Mouse (Mus musculus): ENCODE data around the gene Pappa. TPM values are rescaled to one million over a fixed set of nuclear protein-coding genes. Genes with fewer than 3 reads are reported as not detected.

Pappa gene
- 0.77 and 0.80 TPM in 2 replicates for polyA plus RNA-seq (2014; fragmentation: Nextera tagmentation; extraction: Ambion mirVana)

- Histone ChIP-seq H3K27me3 (ENCODE audit: control insufficient read depth, insufficient read depth, low read length) (peaks cover 16% of the 10 kb centered on the region), H3K9me3 (ENCODE audit: control insufficient read depth, low read length) (no peaks in the 10 kb centered on the region), H3K4me1 (replicated peaks; ENCODE audit: control insufficient read depth, insufficient read depth, low read length) (peaks cover 14% of the 10 kb centered on the region), H3K36me3 (replicated peaks; ENCODE audit: control insufficient read depth, insufficient read depth) (no peaks in the 10 kb centered on the region), H3K27ac (no peak within 1 kb of the TSS), H3K4me3 (replicated peaks; ENCODE audit: low read length) (peak within 1 kb of the TSS; percentile 50), H3K9ac (peak within 1 kb of the TSS; percentile 66), H3K4me2 (replicated peaks) (peak within 1 kb of the TSS; percentile 92)
- DNase-seq (ENCODE audit: low spot score) (no peak), ATAC-seq (ENCODE audit: low FRiP score) (no peak)
- under 1% methylated on average over 16 of the region's 16 CpGs for WGBS
Measured at GRCm38 (mm10) chr4:65123741-65124224, at the start of gene Pappa. TSS of gene Pappa (plus strand) at chr4:65124174.

- ATAC-seq (ENCODE audit: low FRiP score), result no peak
- no peaks in the 10 kb centered on the region for H3K4me1 ChIP-seq (replicated peaks; ENCODE audit: control insufficient read depth, insufficient read depth, low read length)
- WGBS, result 82% methylated on average over 6 of the region's 6 CpGs
Measured at GRCm38 (mm10) chr4:65077906-65078615, 45.9 kb upstream of the Pappa start.

GRCm38 (mm10) chr4:65086864-65087263, 37.1 kb upstream of the Pappa start:
- Histone ChIP-seq H3K36me3 (replicated peaks; ENCODE audit: control insufficient read depth, insufficient read depth) (no peaks in the 10 kb centered on the region), H3K4me2 (replicated peaks) (no peak overlapping the region), H3K27me3 (ENCODE audit: control insufficient read depth, insufficient read depth, low read length) (no peaks in the 10 kb centered on the region), H3K27ac (no peak overlapping the region), H3K9ac (no peak overlapping the region), H3K9me3 (ENCODE audit: control insufficient read depth, low read length) (no peaks in the 10 kb centered on the region), H3K4me1 (replicated peaks; ENCODE audit: control insufficient read depth, insufficient read depth, low read length) (no peaks in the 10 kb centered on the region), H3K4me3 (replicated peaks; ENCODE audit: low read length) (no peak overlapping the region)
- no peak for DNase-seq (ENCODE audit: low spot score)
- no peak for ATAC-seq (ENCODE audit: low FRiP score)
- 81% methylated on average over 1 of the region's 1 CpGs for WGBS

More at GRCm38 (mm10) chr4:65077906-65078615, 45.9 kb upstream of the Pappa start:
- Histone ChIP-seq H3K27ac (no peak overlapping the region), H3K27me3 (ENCODE audit: control insufficient read depth, insufficient read depth, low read length) (no peaks in the 10 kb centered on the region), H3K4me3 (replicated peaks; ENCODE audit: low read length) (no peak overlapping the region), H3K9ac (no peak overlapping the region), H3K9me3 (ENCODE audit: control insufficient read depth, low read length) (no peaks in the 10 kb centered on the region), H3K4me2 (replicated peaks) (no peak overlapping the region), H3K36me3 (replicated peaks; ENCODE audit: control insufficient read depth, insufficient read depth) (no peaks in the 10 kb centered on the region)
- DNase-seq (ENCODE audit: low spot score), result no peak

GRCm38 (mm10) chr4:65087592-65087991, 36.4 kb upstream of the Pappa start:
- H3K4me3 ChIP-seq (replicated peaks; ENCODE audit: low read length), result no peak overlapping the region
- WGBS, result 89% methylated on average over 5 of the region's 5 CpGs
- no peaks in the 10 kb centered on the region for H3K36me3 ChIP-seq (replicated peaks; ENCODE audit: control insufficient read depth, insufficient read depth)

GRCm38 (mm10) chr4:65092191-65092590, 31.8 kb upstream of the Pappa start:
- no peak for DNase-seq (ENCODE audit: low spot score)

More at GRCm38 (mm10) chr4:65087592-65087991, 36.4 kb upstream of the Pappa start:
- no peak for DNase-seq (ENCODE audit: low spot score)
- Histone ChIP-seq H3K27me3 (ENCODE audit: control insufficient read depth, insufficient read depth, low read length) (no peaks in the 10 kb centered on the region), H3K9me3 (ENCODE audit: control insufficient read depth, low read length) (no peaks in the 10 kb centered on the region), H3K4me1 (replicated peaks; ENCODE audit: control insufficient read depth, insufficient read depth, low read length) (no peaks in the 10 kb centered on the region), H3K4me2 (replicated peaks) (no peak overlapping the region), H3K27ac (no peak overlapping the region), H3K9ac (no peak overlapping the region)
- ATAC-seq (ENCODE audit: low FRiP score), result no peak

GRCm38 (mm10) chr4:65120329-65120728, 3.6 kb upstream of the Pappa start:
- ATAC-seq (ENCODE audit: low FRiP score), result no peak
- Histone ChIP-seq H3K36me3 (replicated peaks; ENCODE audit: control insufficient read depth, insufficient read depth) (no peaks in the 10 kb centered on the region), H3K27me3 (ENCODE audit: control insufficient read depth, insufficient read depth, low read length) (peaks cover 5% of the 10 kb centered on the region), H3K4me2 (replicated peaks) (no peak overlapping the region), H3K4me1 (replicated peaks; ENCODE audit: control insufficient read depth, insufficient read depth, low read length) (peaks cover 9% of the 10 kb centered on the region; the same call in 1 of the 2 replicates), H3K4me3 (replicated peaks; ENCODE audit: low read length) (no peak overlapping the region), H3K9ac (no peak overlapping the region), H3K27ac (no peak overlapping the region), H3K9me3 (ENCODE audit: control insufficient read depth, low read length) (no peaks in the 10 kb centered on the region)
- 88% methylated on average over 1 of the region's 1 CpGs for WGBS
- no peak for DNase-seq (ENCODE audit: low spot score)

More at GRCm38 (mm10) chr4:65092191-65092590, 31.8 kb upstream of the Pappa start:
- no peak for ATAC-seq (ENCODE audit: low FRiP score)
- H3K27ac ChIP-seq, result no peak overlapping the region
- 13% methylated on average over 1 of the region's 1 CpGs for WGBS
- H3K9me3 ChIP-seq (ENCODE audit: control insufficient read depth, low read length), result no peaks in the 10 kb centered on the region
- no peak overlapping the region for H3K4me3 ChIP-seq (replicated peaks; ENCODE audit: low read length)
- H3K4me2 ChIP-seq (replicated peaks), result no peak overlapping the region
- no peaks in the 10 kb centered on the region for H3K36me3 ChIP-seq (replicated peaks; ENCODE audit: control insufficient read depth, insufficient read depth)
- no peak overlapping the region for H3K9ac ChIP-seq
- no peaks in the 10 kb centered on the region for H3K27me3 ChIP-seq (ENCODE audit: control insufficient read depth, insufficient read depth, low read length)
- H3K4me1 ChIP-seq (replicated peaks; ENCODE audit: control insufficient read depth, insufficient read depth, low read length), result no peaks in the 10 kb centered on the region

GRCm38 (mm10) chr4:65122841-65123240, 1.1 kb upstream of the Pappa start:
- Histone ChIP-seq H3K4me3 (replicated peaks; ENCODE audit: low read length) (no peak overlapping the region), H3K27ac (no peak overlapping the region), H3K36me3 (replicated peaks; ENCODE audit: control insufficient read depth, insufficient read depth) (no peaks in the 10 kb centered on the region), H3K27me3 (ENCODE audit: control insufficient read depth, insufficient read depth, low read length) (peaks cover 10% of the 10 kb centered on the region), H3K4me2 (replicated peaks) (no peak overlapping the region), H3K9me3 (ENCODE audit: control insufficient read depth, low read length) (no peaks in the 10 kb centered on the region), H3K9ac (no peak overlapping the region), H3K4me1 (replicated peaks; ENCODE audit: control insufficient read depth, insufficient read depth, low read length) (peaks cover 14% of the 10 kb centered on the region)
- 0% methylated on average over 2 of the region's 2 CpGs for WGBS
- DNase-seq (ENCODE audit: low spot score), result peak; percentile 64
- no peak for ATAC-seq (ENCODE audit: low FRiP score)

- Histone ChIP-seq H3K4me1 (replicated peaks; ENCODE audit: control insufficient read depth, insufficient read depth, low read length) (peaks cover 14% of the 10 kb centered on the region), H3K4me3 (replicated peaks; ENCODE audit: low read length) (peak overlapping the region; percentile 50), H3K9me3 (ENCODE audit: control insufficient read depth, low read length) (no peaks in the 10 kb centered on the region), H3K9ac (peak overlapping the region; percentile 66), H3K27ac (no peak overlapping the region), H3K36me3 (replicated peaks; ENCODE audit: control insufficient read depth, insufficient read depth) (no peaks in the 10 kb centered on the region), H3K27me3 (ENCODE audit: control insufficient read depth, insufficient read depth, low read length) (peaks cover 16% of the 10 kb centered on the region), H3K4me2 (replicated peaks) (peak overlapping the region; percentile 92)
- 1% methylated on average over 50 of the region's 80 CpGs for WGBS
- DNase-seq (ENCODE audit: low spot score) (no peak), ATAC-seq (ENCODE audit: low FRiP score) (peak; percentile 70)
Measured at GRCm38 (mm10) chr4:65124369-65125151, 586 bp downstream of the Pappa start.

All from hindbrain, embryonic 14.5 days (tissue).